Mouse (Mus musculus): ENCODE measurements around the gene Ankrd6. TPM values are rescaled to one million over a fixed set of nuclear protein-coding genes. Genes with fewer than 3 reads are reported as not detected.

The Ankrd6 gene
- polyA plus RNA-seq, 1 experiment, result 0.32 TPM

GRCm38 (mm10) chr4:32951035-32951940 lies 647 bp upstream of the Ankrd6 start:
- Histone ChIP-seq H3K36me3 (ENCODE audit: control insufficient read depth, insufficient read depth, low read length) (no peaks in the 10 kb centered on the region), H3K27me3 (ENCODE audit: control insufficient read depth, insufficient read depth, low read length) (peaks cover 11% of the 10 kb centered on the region), H3K4me3 (ENCODE audit: extremely low read depth, insufficient read depth, insufficient read length) (peak overlapping the region; percentile 53; the same call in 1 of the 2 replicates), H3K4me1 (ENCODE audit: control insufficient read depth, insufficient read depth, insufficient read length) (peaks cover 9% of the 10 kb centered on the region), H3K27ac (ENCODE audit: insufficient read depth, low read length) (no peak overlapping the region)
- no peak for DNase-seq (ENCODE audit: low read depth in 1 of 2, low spot score in 2 of 2)
- WGBS, result 6% methylated on average over 34 of the region's 34 CpGs
- no peak for TF ChIP-seq CTCF (IDR thresholded peaks at IDR 0.05; ENCODE audit: extremely low read depth, insufficient read depth, insufficient read length, insufficient replicate concordance)

GRCm38 (mm10) chr4:32948696-32949095 lies 1.9 kb downstream of the Ankrd6 start:
- Histone ChIP-seq H3K4me1 (ENCODE audit: control insufficient read depth, insufficient read depth, insufficient read length) (peaks cover 9% of the 10 kb centered on the region), H3K27me3 (ENCODE audit: control insufficient read depth, insufficient read depth, low read length) (peaks cover 11% of the 10 kb centered on the region), H3K4me3 (ENCODE audit: extremely low read depth, insufficient read depth, insufficient read length) (no peak overlapping the region), H3K36me3 (ENCODE audit: control insufficient read depth, insufficient read depth, low read length) (no peaks in the 10 kb centered on the region), H3K27ac (ENCODE audit: insufficient read depth, low read length) (no peak overlapping the region)
- TF ChIP-seq POLR2A (IDR thresholded peaks at IDR 0.05; ENCODE audit: low read depth, low read length) (no peak), CTCF (IDR thresholded peaks at IDR 0.05; ENCODE audit: extremely low read depth, insufficient read depth, insufficient read length, insufficient replicate concordance) (no peak)
- DNase-seq (ENCODE audit: low read depth in 1 of 2, low spot score in 2 of 2), result no peak
- WGBS, result 42% methylated on average over 10 of the region's 10 CpGs

- DNase-seq (ENCODE audit: low read depth in 1 of 2, low spot score in 2 of 2), result no peak
- no peak overlapping the region for H3K4me3 ChIP-seq (ENCODE audit: extremely low read depth, insufficient read depth, insufficient read length)
- H3K27me3 ChIP-seq (ENCODE audit: control insufficient read depth, insufficient read depth, low read length), result peaks cover 11% of the 10 kb centered on the region
- no peak for TF ChIP-seq CTCF (IDR thresholded peaks at IDR 0.05; ENCODE audit: extremely low read depth, insufficient read depth, insufficient read length, insufficient replicate concordance)
- no peak for TF ChIP-seq POLR2A (IDR thresholded peaks at IDR 0.05; ENCODE audit: low read depth, low read length)
- H3K4me1 ChIP-seq (ENCODE audit: control insufficient read depth, insufficient read depth, insufficient read length), result peaks cover 9% of the 10 kb centered on the region
- no peaks in the 10 kb centered on the region for H3K36me3 ChIP-seq (ENCODE audit: control insufficient read depth, insufficient read depth, low read length)
- WGBS, result 79% methylated on average over 4 of the region's 4 CpGs
- no peak overlapping the region for H3K27ac ChIP-seq (ENCODE audit: insufficient read depth, low read length)
Observed at GRCm38 (mm10) chr4:32947631-32948030, 3.0 kb downstream of the Ankrd6 start.

- Histone ChIP-seq H3K27me3 (ENCODE audit: control insufficient read depth, insufficient read depth, low read length) (no peaks in the 10 kb centered on the region), H3K36me3 (ENCODE audit: control insufficient read depth, insufficient read depth, low read length) (no peaks in the 10 kb centered on the region), H3K4me3 (ENCODE audit: extremely low read depth, insufficient read depth, insufficient read length) (no peak overlapping the region), H3K27ac (ENCODE audit: insufficient read depth, low read length) (no peak overlapping the region), H3K4me1 (ENCODE audit: control insufficient read depth, insufficient read depth, insufficient read length) (no peaks in the 10 kb centered on the region)
- WGBS, result 80% methylated on average over 4 of the region's 4 CpGs
- TF ChIP-seq CTCF (IDR thresholded peaks at IDR 0.05; ENCODE audit: extremely low read depth, insufficient read depth, insufficient read length, insufficient replicate concordance), result no peak
- no peak for TF ChIP-seq POLR2A (IDR thresholded peaks at IDR 0.05; ENCODE audit: low read depth, low read length)
- no peak for DNase-seq (ENCODE audit: low read depth in 1 of 2, low spot score in 2 of 2)
Observed at GRCm38 (mm10) chr4:32940984-32941383, 9.7 kb downstream of the Ankrd6 start.

- TF ChIP-seq POLR2A (IDR thresholded peaks at IDR 0.05; ENCODE audit: low read depth, low read length), result no peak
- TF ChIP-seq CTCF (IDR thresholded peaks at IDR 0.05; ENCODE audit: extremely low read depth, insufficient read depth, insufficient read length, insufficient replicate concordance), result no peak
- WGBS, result 84% methylated on average over 5 of the region's 5 CpGs
Observed at GRCm38 (mm10) chr4:32939964-32940363, 10.7 kb downstream of the Ankrd6 start.

GRCm38 (mm10) chr4:32939521-32939920 lies 11.1 kb downstream of the Ankrd6 start:
- 51% methylated on average over 4 of the region's 4 CpGs for WGBS
- no peak for TF ChIP-seq POLR2A (IDR thresholded peaks at IDR 0.05; ENCODE audit: low read depth, low read length)
- Histone ChIP-seq H3K4me1 (ENCODE audit: control insufficient read depth, insufficient read depth, insufficient read length) (no peaks in the 10 kb centered on the region), H3K27me3 (ENCODE audit: control insufficient read depth, insufficient read depth, low read length) (no peaks in the 10 kb centered on the region), H3K36me3 (ENCODE audit: control insufficient read depth, insufficient read depth, low read length) (no peaks in the 10 kb centered on the region), H3K4me3 (ENCODE audit: extremely low read depth, insufficient read depth, insufficient read length) (no peak overlapping the region), H3K27ac (ENCODE audit: insufficient read depth, low read length) (no peak overlapping the region)
- no peak for DNase-seq (ENCODE audit: low read depth in 1 of 2, low spot score in 2 of 2)

More at GRCm38 (mm10) chr4:32939964-32940363, 10.7 kb downstream of the Ankrd6 start:
- DNase-seq (ENCODE audit: low read depth in 1 of 2, low spot score in 2 of 2), result no peak
- no peaks in the 10 kb centered on the region for H3K4me1 ChIP-seq (ENCODE audit: control insufficient read depth, insufficient read depth, insufficient read length)
- no peak overlapping the region for H3K27ac ChIP-seq (ENCODE audit: insufficient read depth, low read length)
- H3K36me3 ChIP-seq (ENCODE audit: control insufficient read depth, insufficient read depth, low read length), result no peaks in the 10 kb centered on the region
- H3K4me3 ChIP-seq (ENCODE audit: extremely low read depth, insufficient read depth, insufficient read length), result no peak overlapping the region
- no peaks in the 10 kb centered on the region for H3K27me3 ChIP-seq (ENCODE audit: control insufficient read depth, insufficient read depth, low read length)

GRCm38 (mm10) chr4:32936762-32937341 lies 13.8 kb downstream of the Ankrd6 start:
- Histone ChIP-seq H3K36me3 (ENCODE audit: control insufficient read depth, insufficient read depth, low read length) (no peaks in the 10 kb centered on the region), H3K4me3 (ENCODE audit: extremely low read depth, insufficient read depth, insufficient read length) (no peak overlapping the region), H3K27me3 (ENCODE audit: control insufficient read depth, insufficient read depth, low read length) (no peaks in the 10 kb centered on the region), H3K4me1 (ENCODE audit: control insufficient read depth, insufficient read depth, insufficient read length) (no peaks in the 10 kb centered on the region), H3K27ac (ENCODE audit: insufficient read depth, low read length) (no peak overlapping the region)
- TF ChIP-seq CTCF (IDR thresholded peaks at IDR 0.05; ENCODE audit: extremely low read depth, insufficient read depth, insufficient read length, insufficient replicate concordance) (no peak), POLR2A (IDR thresholded peaks at IDR 0.05; ENCODE audit: low read depth, low read length) (no peak)
- no peak for DNase-seq (ENCODE audit: low read depth in 1 of 2, low spot score in 2 of 2)
- WGBS, result 62% methylated on average over 9 of the region's 9 CpGs
